Mouse (Mus musculus) brain, embryonic 14.5 days (tissue): Measurements from ENCODE around the gene Mfsd4b5.

ENCODE experiments used
- CTCF ChIP-seq: fragments of 200-500 bp; IDR thresholded peaks from 2 replicates; pipeline ENCODE4 v1.5.1; 2012; ENCODE audit warnings: inconsistent platforms, mild to moderate bottlenecking, moderate library complexity, borderline replicate concordance; ENCODE audit not compliant: insufficient read depth, insufficient read length; ENCODE audit errors: extremely low read depth
- POLR2A ChIP-seq: fragments of 200-500 bp; IDR thresholded peaks from 2 replicates; pipeline ENCODE4 v1.6.1; 2012; ENCODE audit warnings: mild to moderate bottlenecking, inconsistent platforms, borderline replicate concordance; ENCODE audit not compliant: poor library complexity, insufficient read depth, insufficient read length, severe bottlenecking; ENCODE audit errors: extremely low read depth

DNA sequence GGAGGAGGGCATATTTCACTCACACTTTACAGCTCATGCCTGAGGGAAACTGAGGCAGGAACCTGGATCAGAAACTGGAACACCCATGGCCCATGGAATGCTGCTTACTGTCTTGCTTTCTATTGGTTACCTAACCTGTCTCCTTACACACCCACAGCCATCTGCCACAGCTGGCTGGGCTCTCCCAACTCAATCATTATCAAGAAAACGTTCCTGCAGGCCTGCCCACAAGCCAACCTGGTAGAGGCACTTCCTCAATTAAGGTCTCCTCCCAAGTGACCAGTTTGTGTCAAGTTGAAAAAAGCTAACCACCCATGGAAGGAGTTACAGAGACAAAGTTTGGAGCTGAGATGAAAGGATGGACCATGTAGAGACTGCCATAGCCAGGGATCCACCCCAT, 24.5 kb downstream of the Mfsd4b5 start:
- no peak for TF ChIP-seq POLR2A
- no peak for TF ChIP-seq CTCF
